Mouse (Mus musculus): ENCODE data around the gene Ccr3.
"Not testable (repeated sequence)": the region's sequence is repeated elsewhere in the genome, so short reads cannot be mapped to it uniquely, and the experiment has no call there.

The Ccr3 gene

DNA sequence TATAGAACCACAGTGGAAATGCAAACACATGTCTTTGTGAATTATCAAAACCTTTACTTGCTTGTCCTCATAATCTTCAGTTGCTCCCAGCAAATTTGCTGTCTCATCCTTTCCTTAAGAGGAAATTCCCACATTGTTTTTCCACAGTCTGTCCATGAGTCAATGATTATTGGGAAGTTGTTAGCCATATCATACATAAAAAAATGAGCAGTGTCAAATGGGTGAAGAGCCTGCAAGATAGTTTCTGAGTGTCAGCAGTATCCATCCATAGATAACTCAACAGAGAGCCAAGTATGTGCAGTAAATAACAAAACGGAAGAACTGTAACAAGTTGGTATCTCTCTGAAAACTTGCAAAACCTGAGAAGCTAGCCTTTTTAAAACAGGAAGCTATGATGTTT is at the start of gene Ccr3:
Gene Ccr3, plus strand, starts transcription at position 301 of the 400 bp plus-strand sequence.
- ATAC-seq (ENCODE audit: insufficient number of reproducible peaks, low FRiP score, low TSS enrichment): no peak

DNA sequence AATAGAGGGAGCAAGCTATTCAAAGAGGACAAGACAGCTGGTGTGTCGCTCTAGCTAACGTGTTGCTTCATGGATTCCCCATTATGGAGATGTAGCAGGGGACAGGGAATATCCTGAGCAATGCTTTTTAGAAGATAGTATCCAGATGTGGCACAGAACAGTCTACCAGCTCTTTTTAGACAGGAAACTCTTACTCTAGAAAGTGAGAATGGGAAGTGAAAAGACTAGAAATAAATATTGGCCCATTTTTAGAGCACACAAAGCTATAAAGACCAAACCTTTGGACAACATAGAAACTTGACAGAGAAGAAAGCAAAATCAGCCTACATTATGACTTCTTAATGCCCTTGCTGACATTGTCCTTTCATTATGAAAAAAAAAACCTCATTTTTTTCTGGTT is 46.1 kb upstream of the Ccr3 start:
- ATAC-seq (ENCODE audit: insufficient number of reproducible peaks, low FRiP score, low TSS enrichment): no peak

DNA sequence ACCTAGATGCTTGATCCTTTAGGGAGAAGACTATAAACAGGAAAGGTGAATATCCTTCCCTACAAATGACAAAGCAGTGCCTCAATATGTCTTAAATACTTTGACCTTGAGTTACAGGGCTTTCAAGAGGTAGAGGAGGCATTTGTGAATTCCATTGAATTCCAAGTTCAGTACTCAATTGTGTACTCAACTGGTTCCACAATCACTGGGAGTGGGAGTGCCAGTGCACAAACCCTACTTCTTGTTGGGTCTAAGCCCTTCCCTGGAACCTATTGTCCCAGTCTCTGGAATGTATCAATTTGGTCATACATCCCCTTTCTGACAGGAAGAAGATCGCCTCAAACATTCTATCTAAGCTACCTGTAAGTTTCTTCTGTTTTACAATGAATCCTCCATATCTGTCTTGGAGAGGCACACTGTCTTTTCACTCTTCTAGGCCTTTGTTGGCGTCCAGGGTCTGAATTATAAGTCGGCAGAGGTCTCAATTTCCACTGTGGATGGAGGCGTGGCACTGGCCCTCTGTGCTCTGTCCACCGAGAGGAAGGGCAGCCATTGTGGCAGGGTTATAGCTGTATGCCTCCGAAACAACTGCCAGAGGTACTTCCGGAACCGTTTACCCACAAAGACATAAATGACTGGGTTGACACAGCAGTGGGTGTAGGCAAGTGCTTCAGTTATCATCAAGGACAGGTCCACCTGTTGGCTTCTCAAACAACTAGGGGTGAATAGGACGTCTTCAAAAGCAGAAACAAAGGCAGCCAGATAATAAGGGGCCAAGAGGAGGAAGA is 44.7 kb upstream of the Ccr3 start:
- no peak for ATAC-seq (ENCODE audit: insufficient number of reproducible peaks, low FRiP score, low TSS enrichment)

DNA sequence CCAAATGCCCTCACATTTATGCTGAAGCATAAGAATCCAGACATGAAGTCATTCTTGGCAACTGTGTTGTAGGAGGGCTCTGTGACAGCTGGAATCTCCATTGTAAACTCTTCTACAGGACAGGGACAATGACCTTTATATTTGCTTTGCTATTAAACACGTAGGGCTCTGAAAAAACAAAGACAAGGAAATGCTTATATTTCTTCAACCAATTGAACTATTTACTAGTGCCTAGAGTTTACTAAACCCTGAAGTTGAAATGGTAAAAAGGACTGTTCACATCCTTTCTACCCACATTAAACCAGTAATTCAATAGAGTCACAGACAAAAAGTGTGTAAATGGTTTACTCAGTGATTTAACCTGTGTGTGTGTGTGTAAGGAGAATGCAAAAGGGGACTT is 43.5 kb upstream of the Ccr3 start, which contains the start of gene Ccr1l1:
Gene Ccr1l1, minus strand, starts transcription at position 101 of the 400 bp plus-strand sequence.
- no peak for ATAC-seq (ENCODE audit: insufficient number of reproducible peaks, low FRiP score, low TSS enrichment)

DNA sequence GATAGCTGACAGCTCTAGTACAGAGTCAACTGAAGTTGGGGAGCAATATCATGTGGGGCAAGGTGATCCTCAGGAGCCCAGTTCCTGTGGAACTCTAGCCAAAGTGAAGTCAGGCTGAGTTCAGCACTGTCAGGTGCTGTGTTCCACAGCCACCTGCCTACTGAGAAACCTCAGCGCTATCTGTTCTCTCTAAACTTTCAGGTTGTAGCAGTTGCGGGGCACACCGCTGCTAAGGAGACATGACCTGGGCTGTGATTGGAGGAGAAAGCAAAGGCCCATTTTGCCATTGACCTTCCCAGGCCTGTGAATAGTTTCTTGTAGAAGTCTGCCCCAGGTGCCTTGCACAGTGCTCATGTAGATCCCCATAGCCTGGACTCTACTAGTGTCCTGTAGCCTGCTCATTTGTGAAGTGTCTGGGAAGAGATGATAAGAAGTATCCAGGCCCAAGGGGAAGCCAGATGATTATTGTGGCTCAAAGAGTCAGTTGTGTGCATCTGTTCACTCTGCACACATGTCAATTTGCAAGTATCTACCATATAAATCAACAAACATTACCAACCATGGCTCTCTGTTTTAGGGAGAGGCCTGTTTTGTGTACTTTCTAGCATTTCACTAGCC is 40.8 kb upstream of the Ccr3 start:
- ATAC-seq (ENCODE audit: insufficient number of reproducible peaks, low FRiP score, low TSS enrichment): not testable (repeated sequence)

DNA sequence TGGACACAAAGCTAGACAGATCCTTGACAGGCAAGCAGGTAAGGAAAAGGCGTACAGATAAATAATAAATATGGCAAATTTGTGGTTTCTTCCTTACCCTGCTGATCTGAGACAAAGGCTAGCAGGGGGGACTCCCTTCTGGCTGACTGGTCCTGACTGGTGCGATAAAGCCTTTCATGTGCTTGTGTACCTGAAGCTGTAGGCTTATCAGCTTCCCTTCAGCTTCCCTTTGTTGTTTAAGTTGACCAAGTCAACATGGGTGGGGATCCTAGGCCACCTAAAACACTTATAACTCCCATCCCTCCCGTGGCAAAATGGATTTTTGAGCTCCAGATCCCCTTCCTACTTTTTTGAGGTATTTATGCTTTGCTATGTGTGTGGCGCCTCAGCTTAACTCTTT is 39.9 kb upstream of the Ccr3 start:
- no peak for ATAC-seq (ENCODE audit: insufficient number of reproducible peaks, low FRiP score, low TSS enrichment)

DNA sequence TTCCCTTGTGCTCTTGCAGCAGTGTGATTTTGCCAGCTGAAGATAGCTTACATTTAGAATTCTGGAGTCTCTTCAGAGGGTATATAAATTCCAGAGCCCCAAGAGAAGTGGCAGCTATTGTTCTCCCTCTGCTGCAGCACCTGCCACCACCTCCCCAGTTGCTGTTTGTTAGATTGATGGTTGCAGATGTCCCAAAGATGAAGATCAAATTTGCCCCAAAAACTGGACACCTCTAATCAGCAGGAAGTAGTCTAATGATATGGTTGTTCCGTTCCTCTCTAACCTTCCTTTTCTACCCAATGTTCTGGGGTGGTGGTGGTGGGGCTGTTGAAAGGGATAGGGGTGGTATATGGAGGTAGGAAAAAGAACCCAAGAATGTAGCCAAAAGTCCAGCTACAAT is 39.1 kb upstream of the Ccr3 start:
- no peak for ATAC-seq (ENCODE audit: insufficient number of reproducible peaks, low FRiP score, low TSS enrichment)

DNA sequence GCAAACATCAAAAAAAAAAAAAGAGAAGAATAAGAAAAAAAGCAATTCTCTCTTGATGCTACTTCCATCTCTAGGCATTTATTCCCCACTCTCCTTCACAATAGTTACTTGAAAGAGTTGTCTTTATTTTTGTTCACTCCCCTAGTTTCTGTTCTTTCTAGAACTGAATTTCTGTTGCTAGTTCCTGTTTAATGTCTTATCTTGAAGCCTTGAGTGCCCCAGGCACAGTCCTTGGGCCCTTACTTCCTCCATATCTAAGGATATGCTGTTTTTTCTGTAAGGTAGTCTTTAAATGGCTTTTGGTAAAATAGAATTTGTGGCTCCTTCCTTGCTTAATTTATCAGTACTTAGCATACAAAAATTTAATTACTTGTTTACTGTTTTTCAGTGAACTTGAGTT is 36.8 kb upstream of the Ccr3 start:
- no peak for ATAC-seq (ENCODE audit: insufficient number of reproducible peaks, low FRiP score, low TSS enrichment)

DNA sequence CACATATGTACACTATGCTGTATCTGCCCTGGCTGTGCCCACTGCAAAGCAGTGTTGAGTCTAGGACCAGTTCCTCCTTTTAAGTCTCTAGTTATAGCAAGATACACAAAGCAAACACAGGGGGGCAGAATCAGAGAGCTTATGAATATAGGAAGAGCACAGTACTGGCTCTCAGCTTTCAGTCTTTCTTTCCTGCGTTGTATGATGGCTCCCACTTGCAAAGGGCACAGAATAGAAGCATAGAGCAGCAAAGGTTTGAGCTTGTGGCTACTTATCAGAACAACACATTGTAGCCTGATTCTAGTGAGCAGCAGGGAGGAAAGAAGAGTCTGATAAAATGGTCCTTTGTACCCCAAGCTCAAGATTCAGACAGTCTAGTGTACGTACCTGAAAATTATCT is 35.6 kb upstream of the Ccr3 start:
- no peak for ATAC-seq (ENCODE audit: insufficient number of reproducible peaks, low FRiP score, low TSS enrichment)

DNA sequence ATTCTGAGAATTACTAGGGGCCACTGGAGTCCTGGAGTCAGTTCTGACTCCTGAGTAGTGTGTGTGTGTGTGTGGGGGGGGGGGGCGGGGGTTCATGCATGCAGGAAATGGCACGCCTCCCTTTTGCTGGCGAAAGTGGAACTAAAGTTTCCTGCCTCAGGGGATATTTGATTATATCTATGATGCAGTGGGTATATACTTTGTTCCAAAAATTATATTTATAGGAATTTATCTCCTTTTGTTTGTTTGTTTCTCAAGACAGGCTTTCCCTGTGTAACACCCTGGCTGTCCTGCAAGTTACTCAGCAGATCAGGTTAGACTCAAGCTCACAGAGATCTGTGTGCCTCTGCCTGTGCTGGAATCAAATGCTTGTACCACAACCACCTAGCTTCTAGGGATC is 32.1 kb upstream of the Ccr3 start:
- no peak for ATAC-seq (ENCODE audit: insufficient number of reproducible peaks, low FRiP score, low TSS enrichment)

DNA sequence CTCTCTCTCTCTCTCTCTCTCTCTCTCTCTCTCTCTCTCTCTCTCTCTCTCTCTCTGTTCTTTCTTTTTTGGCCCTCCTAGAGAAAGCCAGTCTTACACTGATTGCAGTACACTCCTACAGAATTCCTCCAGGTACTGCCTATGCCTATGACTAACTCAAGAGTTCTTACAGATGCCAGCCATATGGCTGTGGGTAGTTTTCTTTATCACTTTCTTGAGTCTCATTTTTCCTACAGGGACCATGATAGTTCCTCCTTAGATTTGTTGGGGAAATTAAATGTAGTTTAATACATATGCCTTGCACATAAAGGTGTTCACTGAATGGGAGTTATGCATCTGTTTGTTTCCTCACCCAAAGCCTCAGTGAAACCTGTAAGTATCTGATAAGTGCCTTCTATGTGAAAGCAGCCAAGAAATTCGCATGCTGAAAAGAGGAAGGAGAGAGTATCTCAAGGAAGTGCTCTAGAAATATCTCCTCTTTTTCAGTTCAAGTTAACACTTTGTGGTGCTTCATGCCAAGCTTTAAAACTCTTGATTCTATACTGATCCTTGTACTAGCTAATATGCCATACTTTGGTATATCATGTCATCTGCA is 30.4 kb upstream of the Ccr3 start:
- no peak for ATAC-seq (ENCODE audit: insufficient number of reproducible peaks, low FRiP score, low TSS enrichment)

DNA sequence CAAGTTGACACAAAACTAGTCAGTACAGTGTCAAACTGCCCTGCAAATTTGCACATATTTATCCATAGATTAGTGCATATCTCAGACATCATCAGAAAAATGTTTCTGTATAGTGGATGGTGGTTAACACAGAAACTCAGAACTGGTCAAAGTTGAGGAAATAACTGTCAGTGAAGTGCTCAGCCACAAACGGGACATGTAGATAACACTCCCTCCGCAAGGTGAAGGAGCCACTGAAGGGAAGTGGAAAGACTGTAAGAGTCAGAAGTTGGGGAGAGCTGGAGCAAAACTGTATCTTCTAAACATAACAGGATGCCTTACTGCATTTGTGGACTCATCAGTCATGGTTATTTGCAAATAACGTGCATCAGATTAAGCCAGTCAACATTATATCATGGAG is 24.1 kb upstream of the Ccr3 start:
- ATAC-seq (ENCODE audit: insufficient number of reproducible peaks, low FRiP score, low TSS enrichment): no peak

DNA sequence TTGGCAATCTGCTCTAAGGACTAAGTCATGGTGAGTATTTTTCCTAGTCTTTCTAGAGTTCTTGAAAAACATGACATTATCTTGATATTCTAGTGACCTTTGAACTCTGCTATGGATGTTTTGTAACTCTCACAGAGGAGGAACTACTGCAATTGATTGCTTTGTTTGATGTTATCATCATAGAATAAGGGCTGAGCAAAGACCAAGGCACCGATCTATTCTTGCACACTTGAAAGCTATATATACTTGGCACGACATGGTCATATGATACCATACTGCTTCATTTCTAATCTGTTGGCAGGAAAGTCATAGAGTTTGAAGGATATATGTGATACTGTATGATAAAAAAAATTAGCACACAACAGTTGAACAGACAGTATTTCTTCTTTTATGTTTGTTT is 22.0 kb upstream of the Ccr3 start:
- no peak for ATAC-seq (ENCODE audit: insufficient number of reproducible peaks, low FRiP score, low TSS enrichment)

DNA sequence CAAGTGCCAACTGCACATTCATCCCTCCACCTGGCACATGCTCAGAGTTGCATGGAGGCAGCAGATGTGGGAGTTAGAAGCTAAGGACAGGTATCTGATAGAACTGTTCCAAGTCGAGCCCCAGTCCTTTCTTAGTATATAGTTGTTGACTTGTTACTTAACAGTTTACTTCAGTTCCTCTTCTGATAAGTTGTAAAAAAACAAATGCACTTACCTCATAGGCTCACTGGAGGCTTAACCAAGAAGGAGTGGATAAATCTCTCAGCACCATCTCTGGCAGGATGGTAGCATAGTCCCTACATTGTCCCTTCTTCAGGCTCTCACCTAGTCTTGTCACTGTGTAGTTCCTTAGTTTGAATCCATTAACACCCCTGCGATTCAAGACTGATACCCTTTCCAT is 9.1 kb upstream of the Ccr3 start:
- ATAC-seq (ENCODE audit: insufficient number of reproducible peaks, low FRiP score, low TSS enrichment): no peak

DNA sequence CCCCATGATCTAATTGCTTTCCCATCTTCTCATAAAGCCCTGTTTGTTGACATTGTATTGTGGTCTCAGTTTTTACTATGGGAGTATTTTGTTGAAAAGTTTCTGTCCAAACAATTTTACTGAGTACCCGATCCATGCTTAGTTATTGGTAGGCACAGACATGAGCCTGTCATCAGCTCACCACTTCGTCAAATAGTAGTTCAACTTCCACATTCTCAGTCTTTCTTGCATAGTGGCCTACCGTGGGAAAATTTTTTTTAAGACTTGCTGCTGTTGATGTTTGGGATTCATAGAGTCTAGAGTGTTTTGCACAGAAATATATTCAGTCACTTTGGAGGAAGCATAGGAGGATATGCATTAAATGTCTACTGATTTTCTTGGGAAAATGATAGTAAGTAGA is 8.5 kb upstream of the Ccr3 start:
- no peak for ATAC-seq (ENCODE audit: insufficient number of reproducible peaks, low FRiP score, low TSS enrichment)

DNA sequence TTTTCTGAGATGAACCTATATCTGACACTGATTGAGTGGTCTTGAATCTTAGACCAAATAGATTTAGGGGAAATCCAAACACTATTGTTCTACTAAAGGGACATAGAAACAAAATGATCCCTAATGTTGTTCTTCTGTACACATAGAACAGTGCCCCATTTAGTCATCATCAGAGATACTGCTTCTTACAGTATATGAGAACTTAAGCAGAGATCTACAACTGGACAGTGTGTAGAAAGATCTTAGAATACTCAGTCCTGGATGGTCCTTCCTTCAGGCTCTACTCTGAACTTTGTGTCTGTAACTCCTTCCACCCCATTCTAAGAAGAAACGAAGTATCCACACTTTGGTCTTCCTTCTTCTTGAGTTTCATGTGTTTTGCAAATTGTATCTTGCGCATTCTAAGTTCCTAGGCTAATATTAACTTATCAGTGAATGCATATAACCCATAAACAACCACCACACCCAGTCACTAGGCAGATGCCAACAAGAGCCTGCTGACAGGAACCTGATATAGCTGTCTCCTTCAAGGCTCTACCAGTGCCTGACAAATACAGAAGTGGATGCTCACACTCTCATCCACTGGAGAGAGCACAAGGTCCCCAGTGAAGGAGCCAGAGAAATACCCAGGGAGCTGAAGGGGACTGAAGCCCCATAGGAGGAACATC is 6.7 kb upstream of the Ccr3 start:
- ATAC-seq (ENCODE audit: insufficient number of reproducible peaks, low FRiP score, low TSS enrichment): no peak

DNA sequence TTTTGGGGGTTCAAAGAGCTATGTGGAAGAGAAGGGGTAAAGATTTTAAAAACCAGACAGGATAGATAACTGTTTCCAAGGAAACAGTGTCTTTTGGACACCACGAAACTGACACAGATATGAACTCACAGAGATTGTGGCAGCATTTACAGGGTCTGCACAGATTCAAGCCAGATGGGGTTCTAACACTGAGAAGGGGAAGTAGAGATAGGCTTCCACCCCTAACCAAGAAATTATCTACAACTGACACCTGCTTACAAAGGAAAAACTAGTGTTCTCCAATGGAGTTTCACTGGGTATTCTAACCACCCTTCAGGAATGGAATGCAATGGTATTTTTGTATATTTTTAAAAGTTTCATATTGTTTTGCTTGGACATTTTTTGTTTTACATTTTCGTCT is 5.7 kb upstream of the Ccr3 start:
- ATAC-seq (ENCODE audit: insufficient number of reproducible peaks, low FRiP score, low TSS enrichment): no peak

DNA sequence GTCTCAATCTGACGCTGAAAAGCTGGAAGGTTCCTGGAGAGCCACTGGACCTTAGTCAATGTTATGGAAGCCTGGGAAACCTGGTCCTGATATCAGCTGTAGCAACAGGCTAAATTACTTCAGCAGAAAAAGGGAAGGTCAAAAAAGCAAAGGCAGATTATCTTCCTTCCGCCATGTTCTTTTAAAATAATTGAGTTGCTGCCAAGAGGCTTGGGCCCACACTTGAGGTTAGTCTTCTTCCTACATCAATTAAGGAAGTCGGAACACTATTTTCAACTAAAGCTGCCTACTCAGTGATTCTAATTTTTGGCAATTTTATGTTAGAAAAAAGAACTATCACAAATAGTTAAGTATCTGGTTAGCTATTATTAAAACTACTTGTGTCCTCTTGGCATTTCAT is 1.9 kb upstream of the Ccr3 start:
- no peak for ATAC-seq (ENCODE audit: insufficient number of reproducible peaks, low FRiP score, low TSS enrichment)

DNA sequence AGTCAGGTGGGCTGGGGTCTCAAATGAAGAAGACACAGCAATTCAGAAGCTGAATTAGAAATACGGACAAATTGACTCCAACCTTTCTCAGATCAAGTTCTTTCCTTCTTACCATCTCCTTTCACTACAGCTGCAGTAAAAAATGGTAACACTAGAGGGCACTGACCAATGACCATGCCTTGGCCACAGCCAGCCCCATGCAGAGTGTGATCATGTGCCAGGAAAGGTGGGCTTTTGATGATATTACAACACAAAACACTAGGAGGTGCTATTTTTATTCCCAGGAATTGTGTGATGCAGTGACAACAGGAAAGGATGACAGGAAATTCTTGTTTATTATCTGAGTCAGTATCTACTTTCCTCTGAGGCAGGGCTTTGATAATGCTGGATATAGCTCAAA is 11.6 kb downstream of the Ccr3 start:
- no peak for ATAC-seq (ENCODE audit: insufficient number of reproducible peaks, low FRiP score, low TSS enrichment)

DNA sequence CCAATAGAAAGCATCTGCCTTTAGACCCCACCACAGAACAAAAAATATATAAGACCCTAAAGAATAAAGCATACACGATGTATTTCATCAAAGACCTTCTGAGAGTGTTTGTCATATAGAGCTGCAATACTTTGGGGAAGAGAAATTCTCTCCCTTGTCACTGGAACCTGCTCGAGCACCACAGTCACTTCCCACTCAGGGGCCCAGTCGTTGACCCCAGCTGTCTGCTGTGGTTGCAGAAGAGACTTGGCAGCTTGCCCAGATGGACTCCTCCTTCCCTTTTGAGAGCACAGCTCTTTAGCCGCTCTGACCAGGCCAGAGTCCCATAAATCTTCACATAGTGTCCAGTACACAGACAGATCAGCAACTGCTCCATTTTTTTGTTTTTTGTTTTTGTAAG is 15.9 kb downstream of the Ccr3 start:
- no peak for ATAC-seq (ENCODE audit: insufficient number of reproducible peaks, low FRiP score, low TSS enrichment)

DNA sequence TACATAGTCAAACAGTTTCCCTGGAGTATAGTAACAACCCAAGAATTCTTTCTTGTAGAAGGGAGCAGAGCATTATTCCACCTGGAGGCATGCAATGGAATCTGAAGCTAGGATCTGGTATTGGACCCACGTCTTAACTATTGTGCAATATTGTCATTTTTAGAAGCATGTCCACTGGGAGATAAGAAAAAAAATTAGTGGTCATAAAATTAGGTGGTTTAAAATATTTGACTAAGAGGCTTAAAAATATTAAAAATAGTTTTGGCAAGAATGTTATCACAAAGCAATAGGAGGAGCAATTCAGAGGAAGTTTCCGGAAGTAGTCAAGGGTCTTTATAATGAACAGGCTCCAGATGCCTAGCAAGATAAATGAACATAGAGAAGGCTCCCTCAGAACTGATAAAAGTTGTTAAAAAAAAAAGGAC is 16.4 kb downstream of the Ccr3 start:
- no peak for ATAC-seq (ENCODE audit: insufficient number of reproducible peaks, low FRiP score, low TSS enrichment)

All from cerebellum, adult (tissue).